Mouse (Mus musculus): ENCODE measurements around the gene Parp4. TPM values are rescaled to one million over a fixed set of nuclear protein-coding genes. Genes with fewer than 3 reads are reported as not detected.

Parp4 gene
- polyA plus RNA-seq, 1 experiment from 2014 or later: 1.7 TPM

- Histone ChIP-seq H3K27me3 (0 out of 2 replicates have a peak, but pooled peaks cover 7% of the 10 kb centered on the region), H3K9ac (no peak overlapping the region), H3K4me1 (replicated peaks) (peaks cover 12% of the 10 kb centered on the region), H3K36me3 (no peaks in the 10 kb centered on the region), H3K4me3 (peak overlapping the region; percentile 45; the same call in 1 of the 2 replicates), H3K4me2 (peak overlapping the region; percentile 62), H3K27ac (no peak overlapping the region), H3K9me3 (no peaks in the 10 kb centered on the region)
- 74% methylated on average over 18 of the region's 18 CpGs for WGBS
- no peak for ATAC-seq (ENCODE audit: low FRiP score)
These were observed 816 bp downstream of the Parp4 start for GRCm38 (mm10) chr14:56575969-56576901.

DNA sequence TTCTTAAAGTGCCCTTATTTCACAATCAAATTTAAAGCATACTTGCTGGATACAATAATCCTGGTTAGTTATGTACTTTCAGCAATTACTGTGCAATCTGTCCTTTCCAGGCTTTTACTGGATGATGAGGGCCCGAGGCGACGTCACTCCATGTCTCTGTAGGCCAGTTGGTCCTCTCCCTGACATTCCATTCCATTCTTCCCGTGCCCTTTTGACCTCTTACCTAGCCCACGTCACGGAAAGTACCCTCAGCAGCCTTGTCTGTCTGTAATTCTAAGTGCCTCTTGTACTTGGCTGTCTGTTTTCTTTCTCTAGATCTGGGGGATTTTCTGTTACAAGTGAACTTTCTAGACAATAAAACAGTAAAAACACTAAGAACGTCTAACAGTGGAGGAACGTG is 3.6 kb downstream of the Parp4 start:
- ATAC-seq (ENCODE audit: low FRiP score): no peak
- WGBS: 59% methylated on average over 8 of the region's 8 CpGs

DNA sequence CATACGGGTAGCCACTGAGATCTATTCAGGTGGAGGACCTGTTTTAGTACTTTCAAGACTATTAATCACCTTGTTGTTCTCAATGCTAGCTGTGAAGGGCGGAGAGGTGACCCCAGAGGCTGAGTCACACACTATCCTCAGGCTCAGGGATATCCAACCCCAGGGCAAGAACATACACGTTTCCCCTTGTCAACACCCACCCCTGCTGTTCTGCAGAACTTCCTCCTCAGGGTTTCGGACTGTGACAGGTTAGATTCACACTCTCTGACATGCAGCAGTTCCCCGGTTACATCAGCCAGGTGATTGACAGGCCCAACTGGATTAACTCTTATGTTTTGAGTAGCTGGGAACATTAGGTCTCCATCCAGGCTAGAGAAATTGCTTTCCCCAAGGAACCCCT is 5.7 kb downstream of the Parp4 start:
- WGBS: 71% methylated on average over 5 of the region's 5 CpGs
- H3K9ac ChIP-seq: no peak overlapping the region
- no peak for ATAC-seq (ENCODE audit: low FRiP score)
- no peaks in the 10 kb centered on the region for H3K4me1 ChIP-seq (replicated peaks)
- H3K9me3 ChIP-seq: no peaks in the 10 kb centered on the region
- no peaks in the 10 kb centered on the region for H3K36me3 ChIP-seq
- H3K4me3 ChIP-seq: no peak overlapping the region
- H3K4me2 ChIP-seq: no peak overlapping the region
- no peak overlapping the region for H3K27ac ChIP-seq
- no peaks in the 10 kb centered on the region for H3K27me3 ChIP-seq

More for the DNA sequence above, 3.6 kb downstream of the Parp4 start:
- Histone ChIP-seq H3K27me3 (0 out of 2 replicates have a peak, but pooled peaks cover 7% of the 10 kb centered on the region), H3K4me1 (replicated peaks) (peaks cover 7% of the 10 kb centered on the region), H3K9ac (no peak overlapping the region), H3K4me3 (no peak overlapping the region), H3K36me3 (no peaks in the 10 kb centered on the region), H3K9me3 (no peaks in the 10 kb centered on the region), H3K27ac (no peak overlapping the region), H3K4me2 (no peak overlapping the region)

DNA sequence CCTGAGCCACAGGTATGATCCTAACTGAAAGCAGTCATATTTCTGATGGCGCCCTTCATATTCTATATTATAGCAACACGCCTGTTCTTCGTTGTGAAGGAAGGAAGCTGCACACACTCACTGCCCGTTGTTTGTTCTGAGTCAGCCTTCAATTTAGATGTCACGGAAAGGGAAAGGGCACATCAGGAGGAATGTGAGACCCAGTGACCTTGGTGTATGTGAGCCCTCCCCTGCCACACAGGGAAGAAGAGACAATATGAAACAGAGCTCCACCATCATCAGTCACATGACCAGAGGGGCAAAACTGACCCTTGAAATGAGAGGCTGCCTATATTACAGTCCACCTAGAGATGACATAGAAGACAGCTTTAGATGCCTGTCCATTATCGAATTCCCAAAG is 6.9 kb downstream of the Parp4 start:
- ATAC-seq (ENCODE audit: low FRiP score): no peak
- WGBS: 94% methylated on average over 6 of the region's 6 CpGs
- no peak overlapping the region for H3K9ac ChIP-seq
- no peak overlapping the region for H3K4me2 ChIP-seq
- H3K4me3 ChIP-seq: no peak overlapping the region
- H3K4me1 ChIP-seq (replicated peaks): no peaks in the 10 kb centered on the region
- H3K9me3 ChIP-seq: no peaks in the 10 kb centered on the region
- H3K36me3 ChIP-seq: no peaks in the 10 kb centered on the region
- H3K27me3 ChIP-seq: no peaks in the 10 kb centered on the region
- H3K27ac ChIP-seq: no peak overlapping the region

GRCm38 (mm10) chr14:56592191-56592590 is 16.8 kb downstream of the Parp4 start:
- Histone ChIP-seq H3K4me1 (replicated peaks) (no peaks in the 10 kb centered on the region), H3K4me3 (no peak overlapping the region), H3K9ac (no peak overlapping the region), H3K9me3 (0 out of 2 replicates have a peak, but pooled peaks cover 5% of the 10 kb centered on the region), H3K27me3 (no peaks in the 10 kb centered on the region), H3K4me2 (no peak overlapping the region), H3K36me3 (no peaks in the 10 kb centered on the region), H3K27ac (no peak overlapping the region)
- no peak for ATAC-seq (ENCODE audit: low FRiP score)
- WGBS: 94% methylated on average over 9 of the region's 9 CpGs

GRCm38 (mm10) chr14:56594811-56595210 is 19.4 kb downstream of the Parp4 start:
- H3K36me3 ChIP-seq: no peaks in the 10 kb centered on the region
- 0 out of 2 replicates have a peak, but pooled peaks cover 5% of the 10 kb centered on the region for H3K9me3 ChIP-seq
- H3K9ac ChIP-seq: no peak overlapping the region
- WGBS: 97% methylated on average over 1 of the region's 1 CpGs
- ATAC-seq (ENCODE audit: low FRiP score): no peak
- no peaks in the 10 kb centered on the region for H3K27me3 ChIP-seq
- H3K4me3 ChIP-seq: no peak overlapping the region
- H3K27ac ChIP-seq: no peak overlapping the region
- no peak overlapping the region for H3K4me2 ChIP-seq
- H3K4me1 ChIP-seq (replicated peaks): no peaks in the 10 kb centered on the region

DNA sequence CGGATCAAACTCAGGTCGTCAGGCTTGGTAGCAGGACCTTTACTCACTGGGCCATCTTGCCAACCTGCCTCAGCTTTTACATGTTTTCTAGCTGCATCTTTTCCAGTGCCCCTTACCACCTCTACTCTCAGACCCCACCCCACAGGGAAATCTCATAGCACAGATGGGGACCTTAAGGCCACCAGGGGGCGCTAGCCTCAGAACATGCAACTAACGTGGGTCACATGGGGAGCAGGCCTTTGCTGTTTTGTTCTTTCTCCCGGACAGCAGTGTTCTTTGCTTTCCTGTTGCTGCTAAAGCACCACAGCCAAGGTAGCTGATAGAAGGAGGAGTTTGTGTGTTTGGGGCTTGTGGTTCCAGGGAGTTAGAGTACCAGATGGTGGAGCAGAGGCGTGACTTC is 23.3 kb downstream of the Parp4 start:
- Histone ChIP-seq H3K4me2 (no peak overlapping the region), H3K9me3 (no peaks in the 10 kb centered on the region), H3K4me1 (replicated peaks) (no peaks in the 10 kb centered on the region), H3K9ac (no peak overlapping the region), H3K27me3 (no peaks in the 10 kb centered on the region), H3K27ac (no peak overlapping the region), H3K4me3 (no peak overlapping the region), H3K36me3 (no peaks in the 10 kb centered on the region)
- 51% methylated on average over 6 of the region's 6 CpGs for WGBS
- no peak for ATAC-seq (ENCODE audit: low FRiP score)

GRCm38 (mm10) chr14:56602069-56602468 is 26.6 kb downstream of the Parp4 start:
- no peak overlapping the region for H3K9ac ChIP-seq
- H3K4me1 ChIP-seq (replicated peaks): no peaks in the 10 kb centered on the region
- no peak for ATAC-seq (ENCODE audit: low FRiP score)
- no peak overlapping the region for H3K4me2 ChIP-seq
- no peak overlapping the region for H3K4me3 ChIP-seq
- WGBS: 84% methylated on average over 9 of the region's 9 CpGs
- no peak overlapping the region for H3K27ac ChIP-seq
- no peaks in the 10 kb centered on the region for H3K27me3 ChIP-seq
- H3K36me3 ChIP-seq: no peaks in the 10 kb centered on the region
- H3K9me3 ChIP-seq: no peaks in the 10 kb centered on the region

DNA sequence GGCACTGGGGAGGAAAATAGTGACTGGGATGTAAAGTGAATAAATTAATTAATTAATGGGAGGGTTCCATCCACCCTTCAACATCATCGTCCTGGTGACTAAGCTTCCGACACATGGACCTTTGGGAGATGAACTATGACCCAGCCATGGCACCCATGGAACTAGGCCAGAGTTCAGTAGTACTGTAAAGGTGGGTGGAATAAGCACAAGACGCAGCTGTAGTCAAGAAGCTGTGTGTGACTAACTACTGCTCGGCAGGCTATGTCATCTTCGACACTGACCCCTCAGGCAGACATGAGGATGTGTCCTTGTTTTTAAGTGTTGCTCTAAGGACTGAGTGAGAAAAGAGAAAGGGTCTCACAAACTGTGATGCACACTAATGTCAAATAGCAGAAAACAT is 29.0 kb downstream of the Parp4 start:
- Histone ChIP-seq H3K27me3 (no peaks in the 10 kb centered on the region), H3K9ac (no peak overlapping the region), H3K9me3 (no peaks in the 10 kb centered on the region), H3K27ac (no peak overlapping the region), H3K4me2 (no peak overlapping the region), H3K4me3 (no peak overlapping the region), H3K36me3 (no peaks in the 10 kb centered on the region), H3K4me1 (replicated peaks) (no peaks in the 10 kb centered on the region)
- 89% methylated on average over 5 of the region's 5 CpGs for WGBS
- no peak for ATAC-seq (ENCODE audit: low FRiP score)

GRCm38 (mm10) chr14:56605136-56605535 is 29.7 kb downstream of the Parp4 start:
- no peak overlapping the region for H3K4me3 ChIP-seq
- no peaks in the 10 kb centered on the region for H3K4me1 ChIP-seq (replicated peaks)
- no peak overlapping the region for H3K27ac ChIP-seq
- H3K9ac ChIP-seq: no peak overlapping the region
- ATAC-seq (ENCODE audit: low FRiP score): no peak
- no peak overlapping the region for H3K4me2 ChIP-seq
- no peaks in the 10 kb centered on the region for H3K27me3 ChIP-seq
- WGBS: 85% methylated on average over 4 of the region's 4 CpGs
- no peaks in the 10 kb centered on the region for H3K36me3 ChIP-seq
- no peaks in the 10 kb centered on the region for H3K9me3 ChIP-seq

GRCm38 (mm10) chr14:56613212-56613611 is 37.8 kb downstream of the Parp4 start:
- H3K4me1 ChIP-seq (replicated peaks): no peaks in the 10 kb centered on the region
- ATAC-seq (ENCODE audit: low FRiP score): no peak
- H3K4me2 ChIP-seq: no peak overlapping the region
- no peaks in the 10 kb centered on the region for H3K27me3 ChIP-seq
- no peak overlapping the region for H3K4me3 ChIP-seq
- H3K36me3 ChIP-seq: no peaks in the 10 kb centered on the region
- H3K9me3 ChIP-seq: no peaks in the 10 kb centered on the region
- WGBS: 95% methylated on average over 3 of the region's 3 CpGs
- no peak overlapping the region for H3K27ac ChIP-seq
- no peak overlapping the region for H3K9ac ChIP-seq

DNA sequence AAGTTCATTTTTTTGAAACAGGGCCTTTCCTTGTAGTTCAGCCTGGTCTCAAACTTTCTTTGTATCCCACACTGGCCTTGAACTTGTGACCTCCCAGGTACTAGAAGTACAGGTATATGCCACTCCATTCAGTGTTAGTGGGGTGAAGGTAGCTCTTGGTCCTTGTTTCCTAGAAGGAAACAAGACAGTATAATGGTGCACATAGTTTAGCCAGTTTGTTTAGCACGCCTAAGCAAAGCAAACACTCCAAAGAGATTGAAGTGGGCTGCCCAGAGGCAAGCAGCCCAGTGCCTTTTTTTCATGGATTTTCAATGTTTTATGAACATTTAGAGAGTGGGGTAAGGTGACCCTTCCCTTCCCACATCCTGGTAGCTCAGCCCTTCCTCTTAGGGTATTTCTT is 42.1 kb downstream of the Parp4 start:
- no peaks in the 10 kb centered on the region for H3K4me1 ChIP-seq (replicated peaks)
- 91% methylated on average over 1 of the region's 1 CpGs for WGBS
- H3K27ac ChIP-seq: no peak overlapping the region
- H3K9me3 ChIP-seq: no peaks in the 10 kb centered on the region
- ATAC-seq (ENCODE audit: low FRiP score): no peak
- no peak overlapping the region for H3K9ac ChIP-seq
- no peak overlapping the region for H3K4me3 ChIP-seq
- no peak overlapping the region for H3K4me2 ChIP-seq
- no peaks in the 10 kb centered on the region for H3K27me3 ChIP-seq
- no peaks in the 10 kb centered on the region for H3K36me3 ChIP-seq

GRCm38 (mm10) chr14:56620425-56620824 is 45.0 kb downstream of the Parp4 start:
- Histone ChIP-seq H3K9me3 (no peaks in the 10 kb centered on the region), H3K9ac (no peak overlapping the region), H3K27me3 (no peaks in the 10 kb centered on the region), H3K4me2 (no peak overlapping the region), H3K4me1 (replicated peaks) (no peaks in the 10 kb centered on the region), H3K27ac (no peak overlapping the region), H3K36me3 (no peaks in the 10 kb centered on the region), H3K4me3 (no peak overlapping the region)
- no peak for ATAC-seq (ENCODE audit: low FRiP score)
- 90% methylated on average over 8 of the region's 8 CpGs for WGBS

All from hindbrain, embryonic 13.5 days (tissue).